Comparison of ENCODE assay signal across 8 mouse cellular contexts in genomic region chr11:77467157-77467556, GRCm38 (mm10). TPM values are rescaled to one million over a fixed set of nuclear protein-coding genes. Genes with fewer than 3 reads are reported as not detected.
DNase-seq lines count a peak whose midpoint lies in the region; ATAC-seq and TF ChIP-seq lines count a peak whose summit lies in the region.

No protein-coding gene starts in this region.

- H3K9ac ChIP-seq in forebrain, embryonic 13.5 days, result no peak overlapping the region

- DNase-seq in cerebellum, adult 2 months, result peak; percentile 62 to 63
- no peak for DNase-seq in cerebellum, adult 11-12 months
- DNase-seq in heart, postnatal 4 days, result peak; percentile 82
- DNase-seq in layer of hippocampus, postnatal 10 days (ENCODE audit: low spot score in 2 of 2), result peak; percentile 72 to 80
- peak; percentile 83 for DNase-seq in lung, postnatal 25 days (ENCODE audit: low spot score)
- peak; percentile 59 to 84 for DNase-seq in spleen, postnatal 10 days (ENCODE audit: low spot score in 2 of 2)

- peak; percentile 84 for ATAC-seq in activated CD4-positive, CD25-positive, alpha-beta regulatory T cell, adult 4 months
- ATAC-seq in forebrain, embryonic 13.5 days, result 0 out of 2 replicates have a peak, but pooled peaks have one; percentile 13

- peaks cover 22% of the 10 kb centered on the region for H3K36me3 ChIP-seq in forebrain, embryonic 13.5 days (ENCODE audit: poor library complexity, severe bottlenecking)

- H3K4me3 ChIP-seq in cerebellum, adult 2 months (replicated peaks; ENCODE audit: insufficient read depth, low read depth, low read length), result no peak overlapping the region
- no peak overlapping the region for H3K4me3 ChIP-seq in forebrain, embryonic 13.5 days

- H3K4me2 ChIP-seq in forebrain, embryonic 13.5 days, result no peak overlapping the region

- no peak overlapping the region for H3K27ac ChIP-seq in cerebellum, adult 2 months (ENCODE audit: insufficient read depth, low read length)
- no peak overlapping the region for H3K27ac ChIP-seq in forebrain, embryonic 13.5 days

- H3K9me3 ChIP-seq in forebrain, embryonic 13.5 days (replicated peaks), result no peaks in the 10 kb centered on the region

- WGBS in cerebellum, adult 2 months, result 11% methylated on average over 25 of the region's 25 CpGs
- 4% methylated on average over 24 of the region's 25 CpGs for WGBS in forebrain, embryonic 13.5 days

- TF ChIP-seq POLR2A in cerebellum, adult 2 months (IDR thresholded peaks at IDR 0.05; ENCODE audit: borderline replicate concordance, insufficient read depth, low read length), result no peak

- H3K4me1 ChIP-seq in cerebellum, adult 2 months (ENCODE audit: control insufficient read depth, insufficient read depth, low read length), result no peaks in the 10 kb centered on the region
- peaks cover 14% of the 10 kb centered on the region for H3K4me1 ChIP-seq in forebrain, embryonic 13.5 days

- TF ChIP-seq CTCF in cerebellum, adult 2 months (IDR thresholded peaks at IDR 0.05; ENCODE audit: borderline replicate concordance, insufficient read depth, low read depth, low read length), result peak; percentile 40; the same call in 1 of the 2 replicates

- no peaks in the 10 kb centered on the region for H3K27me3 ChIP-seq in cerebellum, adult 2 months (ENCODE audit: control insufficient read depth, insufficient read depth, low read length)
- peaks cover 56% of the 10 kb centered on the region for H3K27me3 ChIP-seq in forebrain, embryonic 13.5 days

RNA-seq across cellular contexts. Expression of gene Coro6, which starts 4.9 kb away (rescaled TPM):
- polyA plus RNA-seq in cerebellum, adult 2 months (2012; rRNA removed), result 134 and 148 TPM in 2 replicates
- not detected for polyA plus RNA-seq in activated CD4-positive, CD25-positive, alpha-beta regulatory T cell, adult 4 months (2017; shearing (Covaris generic))
- 0.05 and 0.11 TPM in 2 replicates for polyA plus RNA-seq in forebrain, embryonic 13.5 days (2015; fragmentation: Nextera tagmentation; extraction: Ambion mirVana)
- 100 to 1,000 TPM; 190 to 194 TPM for total RNA-seq in heart, postnatal 4 days (2021)
- total RNA-seq in layer of hippocampus, postnatal 10 days (2021), result 10 to 100 TPM in 1 of 2 experiments, 1 to 10 TPM in 1; 9.3 to 13.2 TPM

RNA-seq across cellular contexts. Expression of gene Ankrd13b, which starts 22.3 kb away (rescaled TPM):
- 106 and 114 TPM in 2 replicates for polyA plus RNA-seq in cerebellum, adult 2 months (2012; rRNA removed)
- polyA plus RNA-seq in activated CD4-positive, CD25-positive, alpha-beta regulatory T cell, adult 4 months (2017; shearing (Covaris generic)), result 1 to 10 TPM in 1 of 2 experiments, under 1 TPM in 1; 0.93 to 1.2 TPM
- 18.0 and 18.7 TPM in 2 replicates for polyA plus RNA-seq in forebrain, embryonic 13.5 days (2015; fragmentation: Nextera tagmentation; extraction: Ambion mirVana)
- total RNA-seq in heart, postnatal 4 days (2021), result 10 to 100 TPM; 17.3 to 17.4 TPM
- total RNA-seq in layer of hippocampus, postnatal 10 days (2021), result 100 to 1,000 TPM; 149 to 153 TPM

RNA-seq across cellular contexts. Expression of gene Git1, which starts 26.2 kb away (rescaled TPM):
- polyA plus RNA-seq in cerebellum, adult 2 months (2012; rRNA removed), result 106 and 110 TPM in 2 replicates
- polyA plus RNA-seq in activated CD4-positive, CD25-positive, alpha-beta regulatory T cell, adult 4 months (2017; shearing (Covaris generic)), result 1 to 10 TPM; 8.6 to 9.2 TPM
- 12.9 and 14.6 TPM in 2 replicates for polyA plus RNA-seq in forebrain, embryonic 13.5 days (2015; fragmentation: Nextera tagmentation; extraction: Ambion mirVana)
- 10 to 100 TPM; 76.8 to 81.0 TPM for total RNA-seq in heart, postnatal 4 days (2021)
- 100 to 1,000 TPM; 151 to 166 TPM for total RNA-seq in layer of hippocampus, postnatal 10 days (2021)

RNA-seq across cellular contexts. Expression of gene Abhd15, which starts 47.8 kb away (rescaled TPM):
- polyA plus RNA-seq in cerebellum, adult 2 months (2012; rRNA removed), result 0.98 and 1.0 TPM in 2 replicates
- polyA plus RNA-seq in activated CD4-positive, CD25-positive, alpha-beta regulatory T cell, adult 4 months (2017; shearing (Covaris generic)), result 1 to 10 TPM; 2.3 to 2.6 TPM
- 3.0 and 3.8 TPM in 2 replicates for polyA plus RNA-seq in forebrain, embryonic 13.5 days (2015; fragmentation: Nextera tagmentation; extraction: Ambion mirVana)
- 1 to 10 TPM; 1.4 to 1.5 TPM for total RNA-seq in heart, postnatal 4 days (2021)
- total RNA-seq in layer of hippocampus, postnatal 10 days (2021), result 1 to 10 TPM; 1.1 to 1.2 TPM

RNA-seq across cellular contexts. Expression of gene Trp53i13, which starts 48.6 kb away (rescaled TPM):
- 11.6 and 12.8 TPM in 2 replicates for polyA plus RNA-seq in cerebellum, adult 2 months (2012; rRNA removed)
- 10 to 100 TPM in 1 of 2 experiments, 1 to 10 TPM in 1; 9.8 to 11.2 TPM for polyA plus RNA-seq in activated CD4-positive, CD25-positive, alpha-beta regulatory T cell, adult 4 months (2017; shearing (Covaris generic))
- 19.7 and 20.9 TPM in 2 replicates for polyA plus RNA-seq in forebrain, embryonic 13.5 days (2015; fragmentation: Nextera tagmentation; extraction: Ambion mirVana)
- 10 to 100 TPM; 12.0 to 13.7 TPM for total RNA-seq in heart, postnatal 4 days (2021)
- 1 to 10 TPM; 6.5 to 7.9 TPM for total RNA-seq in layer of hippocampus, postnatal 10 days (2021)

Comparison
In these comparisons a context has a peak if more than half of its experiments do, and no peak if none do; other contexts are left out.
1. RNA of gene Coro6, which starts 4.9 kb away (polyA plus RNA-seq): 134 to 148 TPM in cerebellum, adult 2 months; 0.05 to 0.11 TPM in forebrain, embryonic 13.5 days and not detected in activated CD4-positive, CD25-positive, alpha-beta regulatory T cell, adult 4 months; every median in the first group is over 100 times any median in the second.